Mouse (Mus musculus) kidney, postnatal 0 days (tissue): ENCODE measurements around the gene Efs. TPM values are rescaled to one million over a fixed set of nuclear protein-coding genes. Genes with fewer than 3 reads are reported as not detected.

Source experiments
- ATAC-seq: fragments of 200-750 bp; cut with Nextera tagmentation; replicated peaks from 2 replicates; pipeline ENCODE4 v1.8.0; 2017; ENCODE audit warnings: low read depth, moderate number of reproducible peaks, moderate TSS enrichment, moderate library complexity; ENCODE audit not compliant: low FRiP score
- DNase-seq: peaks from one replicate; pipeline ENCODE4 v3.0.0-alpha.2; 2016; ENCODE audit warnings: low spot score
- H3K27ac ChIP-seq: fragments of 300-500 bp; sonication (generic); 2 replicates; pipeline ENCODE4 v1.5.1; 2014; ENCODE audit warnings: mild to moderate bottlenecking
- H3K27me3 ChIP-seq: fragments of 300-500 bp; sonication (generic); 2 replicates; pipeline ENCODE4 v1.6.1; 2014; ENCODE audit warnings: low read length, mixed read lengths; ENCODE audit not compliant: insufficient read depth
- H3K36me3 ChIP-seq: fragments of 300-500 bp; sonication (generic); 2 replicates; pipeline ENCODE4 v1.6.1; 2014; ENCODE audit warnings: low read length, mixed read lengths; ENCODE audit not compliant: insufficient read depth
- H3K4me1 ChIP-seq: fragments of 300-500 bp; sonication (generic); replicated peaks from 2 replicates; pipeline ENCODE4 v1.6.1; 2014; ENCODE audit warnings: antibody characterized with exemption, low read length, mixed read lengths; ENCODE audit not compliant: insufficient read depth
- H3K4me2 ChIP-seq: fragments of 300-500 bp; sonication (generic); 2 replicates; pipeline ENCODE4 v1.6.1; 2014; ENCODE audit warnings: mild to moderate bottlenecking, low read length, moderate library complexity, mixed read lengths
- H3K4me3 ChIP-seq: fragments of 300-500 bp; sonication (generic); replicated peaks from 2 replicates; pipeline ENCODE4 v1.5.1; 2014; ENCODE audit warnings: low read depth, low read length
- H3K9ac ChIP-seq: fragments of 300-500 bp; sonication (generic); 2 replicates; pipeline ENCODE4 v1.6.1; 2014; ENCODE audit warnings: low read depth, low read length
- H3K9me3 ChIP-seq: fragments of 300-500 bp; sonication (generic); replicated peaks from 2 replicates; pipeline ENCODE4 v1.6.1; 2016; ENCODE audit warnings: low read length, inconsistent platforms, mixed read lengths
- CTCF ChIP-seq: IDR thresholded peaks from 2 replicates; pipeline ENCODE4 v1.5.1; 2016; ENCODE audit warnings: antibody characterized with exemption, low read depth, mild to moderate bottlenecking, moderate library complexity
- WGBS: fragments of 180-500 bp; shearing (Covaris S2); extraction: QIAGEN DNeasy Blood & Tissue Kit; methylation state at CpG from one replicate; pipeline ENCODE4 v1.1.7; 2014; 5-methylcytosine and 5-hydroxymethylcytosine counted together
- polyA plus RNA-seq: library from polyadenylated mRNA; unstranded; fragments of >200 nt; fragmentation: Nextera tagmentation; extraction: Ambion mirVana; gene quantifications from 2 replicates; pipeline ENCODE4 v1.2.1, GENCODE M21; 2015

Gene Efs
- polyA plus RNA-seq, 1 experiment from 2014 or later = 15.0 TPM

GRCm38 (mm10) chr14:54959197-54959596 is 33.3 kb upstream of the Efs start:
- Histone ChIP-seq H3K4me2 (no peak overlapping the region), H3K4me3 (no peak overlapping the region), H3K36me3 (no peaks in the 10 kb centered on the region), H3K27ac (no peak overlapping the region), H3K9me3 (no peaks in the 10 kb centered on the region), H3K9ac (no peak overlapping the region), H3K27me3 (no peaks in the 10 kb centered on the region), H3K4me1 (no peaks in the 10 kb centered on the region)
- ATAC-seq = no peak
- DNase-seq = no peak
- TF ChIP-seq CTCF = no peak
- 74% methylated on average over 3 of the region's 3 CpGs for WGBS

DNA sequence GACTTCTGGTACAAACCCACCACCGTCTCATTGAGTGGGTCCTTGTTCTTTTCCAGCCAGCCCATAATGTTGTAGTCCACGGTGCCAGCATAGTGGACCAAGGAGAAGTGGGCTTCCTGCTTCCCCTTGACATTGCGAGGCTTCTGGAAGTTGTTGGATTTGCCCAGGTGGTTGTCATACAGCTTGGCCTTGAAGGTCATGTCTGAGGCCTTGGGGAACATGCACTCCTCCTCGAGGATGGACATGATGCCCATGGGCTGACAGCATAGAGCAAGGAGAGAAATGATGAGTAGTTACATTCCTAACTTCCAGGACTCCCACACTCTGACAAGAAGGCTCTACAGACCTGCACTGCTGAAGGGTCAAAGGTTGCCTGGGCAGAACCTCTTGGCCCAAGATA is 32.6 kb upstream of the Efs start:
- H3K27me3 ChIP-seq = no peaks in the 10 kb centered on the region
- TF ChIP-seq CTCF = no peak
- H3K27ac ChIP-seq = no peak overlapping the region
- no peaks in the 10 kb centered on the region for H3K36me3 ChIP-seq
- no peak overlapping the region for H3K4me2 ChIP-seq
- DNase-seq (no peak), ATAC-seq (no peak)
- WGBS = 76% methylated on average over 4 of the region's 4 CpGs
- H3K4me1 ChIP-seq = no peaks in the 10 kb centered on the region
- H3K9me3 ChIP-seq = no peaks in the 10 kb centered on the region
- H3K4me3 ChIP-seq = no peak overlapping the region
- no peak overlapping the region for H3K9ac ChIP-seq

DNA sequence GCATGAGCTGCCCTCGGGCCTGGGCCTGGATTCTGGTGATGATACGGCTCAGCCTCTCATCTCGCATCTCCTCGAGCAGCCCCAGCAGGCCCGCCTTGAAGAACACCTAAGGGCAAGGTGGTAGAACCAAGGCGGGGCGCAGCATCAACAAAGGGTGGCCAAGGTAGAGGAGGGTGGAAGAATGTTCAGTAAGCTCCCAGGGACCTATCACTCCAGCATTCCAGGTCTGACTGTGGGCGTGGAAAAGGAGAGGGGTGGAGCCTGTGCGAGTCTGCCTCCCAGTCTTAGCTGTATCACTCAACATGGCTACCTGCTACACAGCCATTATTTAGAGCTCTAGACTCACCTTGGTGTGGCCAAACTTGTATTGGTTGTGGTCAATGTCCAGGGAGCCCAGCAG is 30.6 kb upstream of the Efs start:
- H3K27ac ChIP-seq = no peak overlapping the region
- H3K36me3 ChIP-seq = no peaks in the 10 kb centered on the region
- no peak for DNase-seq
- no peak for TF ChIP-seq CTCF
- H3K9me3 ChIP-seq = no peaks in the 10 kb centered on the region
- no peaks in the 10 kb centered on the region for H3K4me1 ChIP-seq
- H3K4me3 ChIP-seq = no peak overlapping the region
- H3K9ac ChIP-seq = no peak overlapping the region
- H3K27me3 ChIP-seq = no peaks in the 10 kb centered on the region
- ATAC-seq = no peak
- 89% methylated on average over 9 of the region's 9 CpGs for WGBS
- no peak overlapping the region for H3K4me2 ChIP-seq

DNA sequence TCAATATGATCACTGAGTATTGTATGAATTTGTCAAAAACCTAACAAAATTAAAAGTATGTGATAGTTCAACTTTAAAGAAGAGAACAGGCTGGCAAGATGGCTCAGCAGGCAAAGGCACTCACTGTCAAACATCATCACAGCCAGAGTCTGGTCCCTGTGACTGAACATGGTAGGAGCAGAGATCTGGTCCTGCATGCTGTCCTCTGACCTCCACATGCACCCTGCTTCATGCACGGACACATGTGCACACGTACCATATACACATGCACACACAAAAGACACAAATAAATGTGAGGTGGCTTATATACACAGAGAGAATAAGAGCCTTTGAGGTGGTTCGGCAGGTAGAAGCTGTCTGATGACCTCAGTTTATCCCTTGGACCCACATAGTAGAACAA is 29.6 kb upstream of the Efs start:
- Histone ChIP-seq H3K36me3 (no peaks in the 10 kb centered on the region), H3K4me1 (no peaks in the 10 kb centered on the region), H3K27ac (no peak overlapping the region), H3K4me3 (no peak overlapping the region), H3K9me3 (no peaks in the 10 kb centered on the region), H3K27me3 (no peaks in the 10 kb centered on the region), H3K9ac (no peak overlapping the region), H3K4me2 (no peak overlapping the region)
- WGBS = 87% methylated on average over 3 of the region's 3 CpGs
- DNase-seq (no peak), ATAC-seq (no peak)
- no peak for TF ChIP-seq CTCF

DNA sequence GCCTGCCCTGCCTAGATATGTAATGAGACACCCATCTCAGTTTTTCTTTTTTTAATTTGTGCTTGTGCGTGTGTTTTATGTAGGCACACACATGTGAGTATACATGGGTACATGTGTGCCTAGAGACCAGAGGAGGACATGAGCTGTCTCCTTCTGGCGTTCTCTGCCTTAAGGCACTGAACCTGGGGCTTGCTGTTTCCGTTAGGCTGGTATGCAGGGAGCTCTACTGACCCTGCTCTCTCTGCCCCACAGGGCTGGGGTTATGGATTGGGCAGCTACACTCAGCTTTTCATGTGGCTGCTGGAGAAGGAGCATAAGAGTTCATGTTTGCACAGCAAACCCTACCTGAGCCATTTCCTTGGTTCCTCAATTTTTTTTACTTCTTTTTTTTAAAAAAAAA is 28.5 kb upstream of the Efs start:
- no peaks in the 10 kb centered on the region for H3K36me3 ChIP-seq
- ATAC-seq = no peak
- TF ChIP-seq CTCF = no peak

DNA sequence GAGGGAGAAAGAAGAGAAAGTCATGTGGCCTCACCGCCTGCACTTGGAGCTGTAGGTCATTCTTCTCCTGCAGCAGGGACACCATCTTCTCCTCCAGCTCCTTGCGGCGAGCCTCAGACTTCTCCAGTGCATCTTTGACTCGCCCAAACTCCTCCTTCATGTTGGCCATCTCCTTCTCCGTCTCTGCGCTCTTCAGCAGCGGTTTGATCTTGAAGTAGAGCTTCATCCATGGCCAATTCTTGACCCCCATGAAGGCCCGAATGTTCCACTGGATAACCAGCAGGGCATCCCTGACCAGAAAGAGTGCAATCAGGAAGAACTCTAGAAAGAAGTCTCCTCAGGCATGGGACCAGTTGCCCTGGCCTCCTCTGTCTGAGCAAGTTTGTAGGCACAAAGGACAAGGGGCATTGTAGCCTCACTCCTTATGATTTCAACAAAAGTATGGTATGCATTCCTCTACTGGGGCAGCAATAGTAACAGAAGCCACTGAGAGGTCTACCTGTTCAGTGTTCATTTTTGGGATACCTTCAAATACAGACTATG is 27.8 kb upstream of the Efs start:
- Histone ChIP-seq H3K4me2 (no peak overlapping the region), H3K4me1 (no peaks in the 10 kb centered on the region), H3K4me3 (no peak overlapping the region), H3K9me3 (no peaks in the 10 kb centered on the region), H3K9ac (no peak overlapping the region), H3K36me3 (no peaks in the 10 kb centered on the region), H3K27me3 (no peaks in the 10 kb centered on the region), H3K27ac (no peak overlapping the region)
- no peak for TF ChIP-seq CTCF
- DNase-seq (no peak), ATAC-seq (no peak)
- WGBS = 92% methylated on average over 8 of the region's 8 CpGs

More for the DNA sequence above, 28.5 kb upstream of the Efs start:
- Histone ChIP-seq H3K9ac (no peak overlapping the region), H3K4me2 (no peak overlapping the region), H3K4me1 (no peaks in the 10 kb centered on the region), H3K9me3 (no peaks in the 10 kb centered on the region), H3K4me3 (no peak overlapping the region), H3K27me3 (no peaks in the 10 kb centered on the region), H3K27ac (no peak overlapping the region)
- WGBS = 68% methylated on average over 3 of the region's 3 CpGs
- no peak for DNase-seq

DNA sequence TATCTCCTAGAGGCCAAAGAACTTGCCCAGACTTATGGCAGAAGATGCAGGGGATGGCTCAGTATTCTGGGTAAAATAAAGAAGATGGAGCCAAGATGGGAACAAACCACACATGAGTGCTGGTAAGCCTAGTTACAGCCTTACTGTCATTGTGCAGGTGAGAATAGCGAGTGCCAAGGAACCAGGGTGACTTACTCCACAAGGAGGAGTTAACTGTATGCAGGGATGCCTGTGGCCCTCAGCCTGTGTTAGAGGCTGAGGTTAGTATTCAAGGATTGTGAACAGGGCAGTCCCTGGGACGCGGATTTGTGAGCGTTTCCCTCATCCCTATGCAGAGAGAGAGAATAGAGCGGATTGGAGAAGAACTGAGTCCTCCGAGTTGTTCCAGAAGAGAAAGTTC is 25.7 kb upstream of the Efs start:
- Histone ChIP-seq H3K4me1 (no peaks in the 10 kb centered on the region), H3K36me3 (no peaks in the 10 kb centered on the region), H3K9ac (no peak overlapping the region), H3K27ac (no peak overlapping the region), H3K4me2 (no peak overlapping the region), H3K27me3 (no peaks in the 10 kb centered on the region), H3K4me3 (no peak overlapping the region), H3K9me3 (no peaks in the 10 kb centered on the region)
- no peak for TF ChIP-seq CTCF
- ATAC-seq (no peak), DNase-seq (no peak)
- 94% methylated on average over 6 of the region's 6 CpGs for WGBS
